Mouse (Mus musculus) heart, embryonic 12.5 days (tissue): Measurements from ENCODE around the gene Olfr1218. TPM values are rescaled to one million over a fixed set of nuclear protein-coding genes. Genes with fewer than 3 reads are reported as not detected.
"Not testable (repeated sequence)": the region's sequence is repeated elsewhere in the genome, so short reads cannot be mapped to it uniquely, and the experiment has no call there.

Source experiments
- ATAC-seq: fragments of 200-750 bp; cut with Nextera tagmentation; 2 replicates; pipeline ENCODE4 v1.8.0; 2017; ENCODE audit warnings: moderate TSS enrichment, moderate library complexity; ENCODE audit not compliant: insufficient number of reproducible peaks, low FRiP score
- H3K27ac ChIP-seq: fragments of 300-500 bp; sonication (generic); 2 replicates; pipeline ENCODE4 v1.5.1; 2016; ENCODE audit warnings: mild to moderate bottlenecking, moderate library complexity; ENCODE audit not compliant: poor library complexity, severe bottlenecking
- H3K27me3 ChIP-seq: fragments of 300-500 bp; sonication (generic); replicated peaks from 2 replicates; pipeline ENCODE4 v1.6.1; 2016; ENCODE audit warnings: mild to moderate bottlenecking, moderate library complexity
- H3K36me3 ChIP-seq: fragments of 300-500 bp; sonication (generic); 2 replicates; pipeline ENCODE4 v1.6.1; 2016; ENCODE audit warnings: mild to moderate bottlenecking, moderate library complexity
- H3K4me1 ChIP-seq: fragments of 300-500 bp; sonication (generic); replicated peaks from 2 replicates; pipeline ENCODE4 v1.6.1; 2016; ENCODE audit warnings: mild to moderate bottlenecking
- H3K4me2 ChIP-seq: fragments of 300-500 bp; sonication (generic); 2 replicates; pipeline ENCODE4 v1.6.1; 2016; ENCODE audit warnings: mild to moderate bottlenecking, moderate library complexity
- H3K4me3 ChIP-seq: fragments of 300-500 bp; sonication (generic); 2 replicates; pipeline ENCODE4 v1.5.1; 2016; ENCODE audit warnings: mild to moderate bottlenecking
- H3K9ac ChIP-seq: fragments of 300-500 bp; sonication (generic); 2 replicates; pipeline ENCODE4 v1.6.1; 2016; ENCODE audit warnings: mild to moderate bottlenecking, moderate library complexity
- H3K9me3 ChIP-seq: fragments of 300-500 bp; sonication (generic); replicated peaks from 2 replicates; pipeline ENCODE4 v1.6.1; 2016; ENCODE audit warnings: mild to moderate bottlenecking, moderate library complexity
- WGBS: fragments of 180-500 bp; shearing (Covaris S2); methylation state at CpG from one replicate; pipeline ENCODE4 v1.1.7; 2016; 5-methylcytosine and 5-hydroxymethylcytosine counted together
- polyA plus RNA-seq: library from polyadenylated mRNA; unstranded; fragments of >200 nt; fragmentation: Nextera tagmentation; extraction: Ambion mirVana; gene quantifications from 2 replicates; pipeline ENCODE4 v1.2.1, GENCODE M21; 2016

Gene Olfr1218
- polyA plus RNA-seq: not detected in 2 replicates

- no peak within 1 kb of the TSS for H3K4me3 ChIP-seq
- no peaks in the 10 kb centered on the region for H3K27me3 ChIP-seq
- no peak within 1 kb of the TSS for H3K9ac ChIP-seq
- H3K9me3 ChIP-seq: no peaks in the 10 kb centered on the region
- H3K27ac ChIP-seq: no peak within 1 kb of the TSS
- H3K4me2 ChIP-seq: no peak within 1 kb of the TSS
- ATAC-seq: no peak
- no peaks in the 10 kb centered on the region for H3K36me3 ChIP-seq
- H3K4me1 ChIP-seq: no peaks in the 10 kb centered on the region
Observed at GRCm38 (mm10) chr2:89061087-89061486, at the start of gene Olfr1218. Olfr1218 (minus strand) TSS chr2:89061187.

- no peak within 1 kb of the TSS for H3K27ac ChIP-seq
Observed at GRCm38 (mm10) chr2:89106735-89107134, 45.7 kb upstream of the Olfr1218 start, which contains the start of gene Olfr1220. Olfr1220 (minus strand) TSS chr2:89106835.

GRCm38 (mm10) chr2:89105651-89106050, 44.7 kb upstream of the Olfr1218 start:
- no peaks in the 10 kb centered on the region for H3K27me3 ChIP-seq
- H3K9me3 ChIP-seq: no peaks in the 10 kb centered on the region
- no peaks in the 10 kb centered on the region for H3K36me3 ChIP-seq
- ATAC-seq: no peak
- H3K4me2 ChIP-seq: no peak overlapping the region
- H3K27ac ChIP-seq: no peak overlapping the region
- no peaks in the 10 kb centered on the region for H3K4me1 ChIP-seq
- H3K4me3 ChIP-seq: no peak overlapping the region
- H3K9ac ChIP-seq: no peak overlapping the region

More at GRCm38 (mm10) chr2:89106735-89107134, 45.7 kb upstream of the Olfr1218 start, which contains the start of gene Olfr1220:
- no peak within 1 kb of the TSS for H3K9ac ChIP-seq
- no peaks in the 10 kb centered on the region for H3K4me1 ChIP-seq
- no peaks in the 10 kb centered on the region for H3K27me3 ChIP-seq
- H3K36me3 ChIP-seq: no peaks in the 10 kb centered on the region
- WGBS: 66% methylated on average over 3 of the region's 3 CpGs
- H3K4me2 ChIP-seq: no peak within 1 kb of the TSS
- H3K9me3 ChIP-seq: no peaks in the 10 kb centered on the region
- H3K4me3 ChIP-seq: no peak within 1 kb of the TSS
- ATAC-seq: no peak

GRCm38 (mm10) chr2:89093848-89094247, 32.9 kb upstream of the Olfr1218 start:
- no peaks in the 10 kb centered on the region for H3K9me3 ChIP-seq
- H3K36me3 ChIP-seq: no peaks in the 10 kb centered on the region
- H3K27me3 ChIP-seq: no peaks in the 10 kb centered on the region
- H3K4me2 ChIP-seq: no peak overlapping the region
- H3K4me3 ChIP-seq: no peak overlapping the region
- H3K27ac ChIP-seq: no peak overlapping the region
- no peak for ATAC-seq
- H3K4me1 ChIP-seq: no peaks in the 10 kb centered on the region
- H3K9ac ChIP-seq: no peak overlapping the region
- 91% methylated on average over 1 of the region's 1 CpGs for WGBS

DNA sequence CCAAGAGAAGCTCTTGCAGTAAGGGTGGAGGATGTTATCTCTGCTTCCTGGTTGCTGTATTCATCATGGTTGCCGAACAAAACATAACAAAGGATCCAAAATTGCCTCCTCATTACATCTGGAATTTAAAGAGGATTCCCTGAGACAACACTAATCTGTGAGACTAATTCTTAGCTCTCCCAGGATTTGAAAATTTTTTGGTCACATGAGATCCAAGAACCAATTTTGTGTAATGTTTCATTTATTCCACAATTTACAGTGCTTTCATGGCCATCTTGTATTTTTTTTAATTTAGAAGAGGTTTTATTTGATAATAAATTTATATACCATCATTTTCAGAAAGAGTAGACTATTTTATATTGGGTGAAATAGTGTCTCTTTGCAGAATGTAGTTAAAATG, 22.4 kb upstream of the Olfr1218 start, which contains the start of gene Olfr1219:
Gene Olfr1219, minus strand, starts transcription at position 101 of the 400 bp plus-strand sequence.
- no peaks in the 10 kb centered on the region for H3K27me3 ChIP-seq
- 43% methylated on average over 1 of the region's 1 CpGs for WGBS
- no peak within 1 kb of the TSS for H3K9ac ChIP-seq
- no peak for ATAC-seq
- no peak within 1 kb of the TSS for H3K4me2 ChIP-seq
- no peak within 1 kb of the TSS for H3K27ac ChIP-seq
- H3K4me1 ChIP-seq: no peaks in the 10 kb centered on the region
- H3K36me3 ChIP-seq: no peaks in the 10 kb centered on the region
- no peak within 1 kb of the TSS for H3K4me3 ChIP-seq
- 0 out of 2 replicates have a peak, but pooled peaks cover 3% of the 10 kb centered on the region for H3K9me3 ChIP-seq

GRCm38 (mm10) chr2:89081487-89081886, 20.5 kb upstream of the Olfr1218 start:
- Histone ChIP-seq H3K36me3 (no peaks in the 10 kb centered on the region), H3K9ac (no peak overlapping the region), H3K27me3 (no peaks in the 10 kb centered on the region), H3K9me3 (0 out of 2 replicates have a peak, but pooled peaks cover 1% of the 10 kb centered on the region), H3K4me2 (no peak overlapping the region), H3K4me3 (no peak overlapping the region), H3K4me1 (no peaks in the 10 kb centered on the region), H3K27ac (no peak overlapping the region)
- ATAC-seq: no peak

GRCm38 (mm10) chr2:89031965-89032364, 29.0 kb downstream of the Olfr1218 start, which contains the start of gene Olfr1217:
Olfr1217 (minus strand) TSS chr2:89032065.
- no peak within 1 kb of the TSS for H3K27ac ChIP-seq
- H3K9me3 ChIP-seq: no peaks in the 10 kb centered on the region
- H3K9ac ChIP-seq: no peak within 1 kb of the TSS
- H3K27me3 ChIP-seq: no peaks in the 10 kb centered on the region
- H3K4me2 ChIP-seq: no peak within 1 kb of the TSS
- no peak within 1 kb of the TSS for H3K4me3 ChIP-seq
- H3K4me1 ChIP-seq: no peaks in the 10 kb centered on the region
- WGBS: 59% methylated on average over 2 of the region's 2 CpGs
- ATAC-seq: no peak
- no peaks in the 10 kb centered on the region for H3K36me3 ChIP-seq

DNA sequence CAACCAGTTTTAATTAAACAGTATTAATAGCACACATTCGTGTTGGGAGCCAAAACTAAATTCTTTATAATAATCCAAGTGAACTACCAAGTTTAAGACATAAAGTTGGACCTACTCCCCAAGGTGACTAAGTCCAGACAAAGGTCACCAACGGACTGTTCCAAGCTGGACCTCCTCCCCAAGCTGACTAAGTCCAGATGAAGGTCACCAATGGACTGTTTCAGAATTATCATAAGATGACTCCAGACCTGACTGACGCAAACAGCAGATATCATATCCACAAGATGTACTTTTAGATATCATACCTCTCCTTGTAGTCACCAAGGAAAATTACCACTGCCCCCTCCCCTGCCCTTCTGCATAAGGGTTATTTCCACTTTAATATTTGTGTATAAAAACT, 39.6 kb downstream of the Olfr1218 start:
- H3K9ac ChIP-seq, H3K27me3 ChIP-seq, H3K4me1 ChIP-seq, ATAC-seq, H3K36me3 ChIP-seq, H3K27ac ChIP-seq, H3K4me2 ChIP-seq, H3K9me3 ChIP-seq, H3K4me3 ChIP-seq: not testable (repeated sequence)
- WGBS: 67% methylated on average over 3 of the region's 3 CpGs

- 81% methylated on average over 1 of the region's 1 CpGs for WGBS
- no peak within 1 kb of the TSS for H3K4me3 ChIP-seq
- no peak for ATAC-seq
- no peaks in the 10 kb centered on the region for H3K27me3 ChIP-seq
- no peaks in the 10 kb centered on the region for H3K9me3 ChIP-seq
- no peak within 1 kb of the TSS for H3K9ac ChIP-seq
- H3K4me1 ChIP-seq: no peaks in the 10 kb centered on the region
- no peak within 1 kb of the TSS for H3K4me2 ChIP-seq
- no peaks in the 10 kb centered on the region for H3K36me3 ChIP-seq
- no peak within 1 kb of the TSS for H3K27ac ChIP-seq
Observed at GRCm38 (mm10) chr2:89018240-89018639, 42.7 kb downstream of the Olfr1218 start, which contains the start of gene Olfr1216. Olfr1216 (minus strand) TSS chr2:89018340.

DNA sequence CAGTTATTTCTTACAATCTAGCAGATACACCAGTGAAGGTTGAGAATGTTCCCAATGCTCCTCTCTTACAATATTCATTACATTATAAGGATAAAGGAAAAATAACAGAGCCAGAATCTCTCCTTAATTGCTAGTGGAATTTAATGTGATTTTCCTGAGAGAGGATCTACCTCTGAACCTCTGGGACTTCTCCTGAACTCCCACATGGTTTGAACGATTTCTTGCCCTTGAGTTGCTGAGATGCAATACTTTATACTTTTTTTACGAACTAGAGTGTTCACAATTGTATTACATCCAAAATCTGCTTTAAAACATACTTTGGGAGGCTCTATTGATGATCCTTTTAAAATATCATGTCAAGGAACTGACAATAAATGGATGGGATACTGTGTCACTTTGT, 54.1 kb downstream of the Olfr1218 start, which contains the start of gene Olfr1215:
Gene Olfr1215, minus strand, starts transcription at position 101 of the 400 bp plus-strand sequence.
- WGBS: 62% methylated on average over 2 of the region's 2 CpGs

More for the DNA sequence above, 54.1 kb downstream of the Olfr1218 start, which contains the start of gene Olfr1215:
- Histone ChIP-seq H3K4me1 (no peaks in the 10 kb centered on the region), H3K27me3 (no peaks in the 10 kb centered on the region), H3K9ac (no peak within 1 kb of the TSS), H3K27ac (no peak within 1 kb of the TSS), H3K36me3 (no peaks in the 10 kb centered on the region), H3K4me3 (no peak within 1 kb of the TSS), H3K9me3 (no peaks in the 10 kb centered on the region), H3K4me2 (no peak within 1 kb of the TSS)
- ATAC-seq: no peak
